Mouse (Mus musculus) layer of hippocampus, postnatal 14 days (tissue): ENCODE measurements at regions not wholly inside any gene's neighbourhood (a gene's known extent, or its start where the extent isn't known, plus 50 kb on each side); places are given as distances from the start of the nearest gene placed in this dataset.

Experiments
- DNase-seq, 2 experiments: peaks; one replicate each; pipeline ENCODE4 v3.0.0; 2021 to 2022; ENCODE audit warnings: low spot score in 2 of 2, mixed read lengths in 1 of 2

DNA sequence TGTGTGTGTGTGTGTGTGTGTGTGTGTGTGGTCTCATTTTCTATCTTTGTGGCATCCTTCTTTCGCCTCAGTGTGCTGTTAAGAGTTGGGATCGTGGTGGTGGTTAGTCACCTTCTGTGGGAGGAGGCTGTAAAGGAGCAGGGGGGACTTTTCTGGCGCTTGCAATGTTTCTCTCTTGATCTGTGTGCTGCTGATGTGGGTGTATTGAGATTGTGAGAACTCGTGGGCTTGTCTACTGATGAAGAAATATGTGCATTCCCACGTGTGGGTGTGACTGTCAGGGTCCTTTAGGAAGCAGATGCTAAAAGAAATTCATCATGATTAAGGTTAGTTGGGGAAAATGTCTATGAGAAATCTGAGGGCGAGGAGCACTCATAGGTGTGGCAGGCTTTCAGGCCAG is 1422.4 kb upstream of the Gm6569 start:
- peak in 1 of 2 experiments; percentile 6 for DNase-seq
